Mouse (Mus musculus) heart, embryonic 13.5 days (tissue): ENCODE data around the gene Slc25a51. TPM values are rescaled to one million over a fixed set of nuclear protein-coding genes. Genes with fewer than 3 reads are reported as not detected.
A peak's percentile ranks its signal among the peaks of the same experiment; 100 is the strongest.

ENCODE experiments used
- ATAC-seq: fragments of 200-750 bp; cut with Nextera tagmentation; 2 replicates; pipeline ENCODE4 v1.8.0; 2017; ENCODE audit warnings: moderate TSS enrichment; ENCODE audit not compliant: insufficient number of reproducible peaks, low FRiP score, low TSS enrichment; ENCODE audit errors: extremely low read depth
- H3K27ac ChIP-seq: fragments of 300-500 bp; sonication (generic); replicated peaks from 2 replicates; pipeline ENCODE4 v1.5.1; 2015; ENCODE audit warnings: moderate library complexity, mild to moderate bottlenecking, inconsistent platforms
- H3K27me3 ChIP-seq: fragments of 300-500 bp; sonication (generic); replicated peaks from 2 replicates; pipeline ENCODE4 v1.6.1; 2015; ENCODE audit warnings: mild to moderate bottlenecking, inconsistent platforms
- H3K36me3 ChIP-seq: fragments of 300-500 bp; sonication (generic); 2 replicates; pipeline ENCODE4 v1.6.1; 2015; ENCODE audit warnings: mild to moderate bottlenecking, inconsistent platforms
- H3K4me1 ChIP-seq: fragments of 300-500 bp; sonication (generic); 2 replicates; pipeline ENCODE4 v1.6.1; 2015; ENCODE audit warnings: inconsistent platforms
- H3K4me2 ChIP-seq: fragments of 300-500 bp; sonication (generic); 2 replicates; pipeline ENCODE4 v1.6.1; 2015; ENCODE audit warnings: inconsistent platforms, mild to moderate bottlenecking, moderate library complexity
- H3K4me3 ChIP-seq: fragments of 300-500 bp; sonication (generic); 2 replicates; pipeline ENCODE4 v1.5.1; 2015; ENCODE audit warnings: moderate library complexity, mild to moderate bottlenecking, inconsistent platforms
- H3K9ac ChIP-seq: fragments of 300-500 bp; sonication (generic); 2 replicates; pipeline ENCODE4 v1.6.1; 2015; ENCODE audit warnings: inconsistent platforms, mild to moderate bottlenecking, moderate library complexity
- H3K9me3 ChIP-seq: fragments of 300-500 bp; sonication (generic); 2 replicates; pipeline ENCODE4 v1.6.1; 2016; ENCODE audit warnings: inconsistent platforms
- WGBS: fragments of 180-500 bp; shearing (Covaris S2); methylation state at CpG from one replicate; pipeline ENCODE4 v1.1.7; 2015; ENCODE audit warnings: mixed read lengths; 5-methylcytosine and 5-hydroxymethylcytosine counted together
- polyA plus RNA-seq: library from polyadenylated mRNA; unstranded; fragments of >200 nt; fragmentation: Nextera tagmentation; extraction: Ambion mirVana; gene quantifications from 2 replicates; pipeline ENCODE4 v1.2.1, GENCODE M21; 2015

The Slc25a51 gene
- polyA plus RNA-seq, 1 experiment from 2014 or later = 59.0 TPM

DNA sequence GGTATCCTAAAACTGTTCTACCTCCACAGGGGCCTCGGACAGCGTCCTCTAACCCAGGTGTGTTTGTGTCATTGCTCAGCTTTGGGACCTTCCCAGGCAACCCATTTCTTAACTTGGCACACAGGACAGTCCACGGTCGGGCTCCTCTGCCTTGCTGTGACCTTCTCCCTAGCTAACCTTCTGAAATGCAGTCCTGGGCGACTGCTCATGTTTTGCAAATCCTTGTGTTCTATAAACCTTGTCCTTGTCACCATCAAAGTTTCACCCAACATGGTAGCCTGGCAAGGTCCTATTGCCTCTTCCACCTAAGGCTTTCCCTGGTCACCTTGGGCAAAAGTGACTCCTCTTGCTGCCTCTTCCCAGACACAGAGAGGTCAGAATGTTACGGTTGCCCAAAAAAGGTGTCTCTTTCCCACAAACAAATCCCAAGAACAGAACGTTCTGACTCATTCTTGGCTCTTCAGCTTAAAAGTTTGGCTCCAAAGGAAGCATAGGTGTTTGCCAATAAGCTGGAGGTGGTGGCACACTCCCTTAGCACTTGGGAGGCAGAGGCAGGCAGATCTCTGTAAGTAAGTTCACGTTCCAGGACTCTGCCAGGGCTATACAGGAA is 2.7 kb upstream of the Slc25a51 start:
- Histone ChIP-seq H3K9ac (no peak overlapping the region), H3K36me3 (no peaks in the 10 kb centered on the region), H3K27ac (no peak overlapping the region), H3K9me3 (no peaks in the 10 kb centered on the region), H3K4me2 (no peak overlapping the region), H3K4me1 (peaks cover 22% of the 10 kb centered on the region), H3K4me3 (no peak overlapping the region), H3K27me3 (no peaks in the 10 kb centered on the region)
- WGBS = 79% methylated on average over 8 of the region's 8 CpGs
- ATAC-seq = no peak

GRCm38 (mm10) chr4:45409270-45409669 is 704 bp upstream of the Slc25a51 start:
- no peaks in the 10 kb centered on the region for H3K27me3 ChIP-seq
- H3K4me1 ChIP-seq = peaks cover 34% of the 10 kb centered on the region
- H3K4me3 ChIP-seq = peak overlapping the region; percentile 99
- H3K4me2 ChIP-seq = peak overlapping the region; percentile 94
- 3% methylated on average over 10 of the region's 10 CpGs for WGBS
- H3K27ac ChIP-seq = peak overlapping the region; percentile 93
- no peaks in the 10 kb centered on the region for H3K9me3 ChIP-seq
- H3K9ac ChIP-seq = peak overlapping the region; percentile 98
- ATAC-seq = peak; percentile 33; the same call in 1 of the 2 replicates
- peaks cover 4% of the 10 kb centered on the region for H3K36me3 ChIP-seq

DNA sequence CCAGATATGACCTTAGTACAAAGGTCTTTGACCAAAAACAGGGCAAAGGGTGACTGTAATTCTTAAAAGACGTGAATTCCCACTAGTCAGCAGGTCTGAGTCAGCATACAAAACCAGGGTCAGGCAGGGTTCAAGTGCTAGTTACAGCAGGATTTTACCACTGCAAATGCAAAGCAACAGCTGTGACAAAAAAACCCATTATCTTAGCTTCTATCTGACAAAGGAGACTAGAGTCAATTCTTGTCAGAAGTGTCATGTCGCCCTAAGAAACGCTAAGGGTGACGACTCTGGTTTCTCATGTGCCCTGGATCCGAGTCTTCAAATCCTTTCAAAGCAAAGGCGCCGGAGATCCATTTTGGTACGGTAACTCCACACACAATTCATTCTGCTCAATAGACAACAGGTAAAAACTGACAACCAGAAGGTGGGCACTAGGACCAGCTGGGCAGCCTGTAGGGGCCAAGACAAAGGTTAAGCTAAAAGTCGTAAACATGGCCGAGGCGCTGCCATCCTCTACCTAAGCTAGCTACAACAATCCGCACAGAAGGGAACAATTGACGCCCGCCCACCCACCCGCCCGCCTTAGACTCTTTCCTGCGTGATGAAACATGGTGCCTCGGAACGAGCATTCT is 747 bp downstream of the Slc25a51 start:
- 3% methylated on average over 19 of the region's 19 CpGs for WGBS
- H3K9ac ChIP-seq = peak overlapping the region; percentile 98
- no peak for ATAC-seq
- peaks cover 48% of the 10 kb centered on the region for H3K4me1 ChIP-seq
- peak overlapping the region; percentile 93 for H3K27ac ChIP-seq
- peaks cover 16% of the 10 kb centered on the region for H3K36me3 ChIP-seq
- peak overlapping the region; percentile 94 for H3K4me2 ChIP-seq
- H3K27me3 ChIP-seq = no peaks in the 10 kb centered on the region
- peak overlapping the region; percentile 99 for H3K4me3 ChIP-seq
- H3K9me3 ChIP-seq = no peaks in the 10 kb centered on the region

- Histone ChIP-seq H3K27ac (peak overlapping the region; percentile 93), H3K9ac (peak overlapping the region; percentile 98), H3K4me2 (peak overlapping the region; percentile 94), H3K27me3 (no peaks in the 10 kb centered on the region), H3K4me1 (peaks cover 55% of the 10 kb centered on the region), H3K9me3 (no peaks in the 10 kb centered on the region), H3K36me3 (peaks cover 22% of the 10 kb centered on the region), H3K4me3 (peak overlapping the region; percentile 99)
- 47% methylated on average over 5 of the region's 5 CpGs for WGBS
- no peak for ATAC-seq
Observed at GRCm38 (mm10) chr4:45407001-45407702, 1.4 kb downstream of the Slc25a51 start.

DNA sequence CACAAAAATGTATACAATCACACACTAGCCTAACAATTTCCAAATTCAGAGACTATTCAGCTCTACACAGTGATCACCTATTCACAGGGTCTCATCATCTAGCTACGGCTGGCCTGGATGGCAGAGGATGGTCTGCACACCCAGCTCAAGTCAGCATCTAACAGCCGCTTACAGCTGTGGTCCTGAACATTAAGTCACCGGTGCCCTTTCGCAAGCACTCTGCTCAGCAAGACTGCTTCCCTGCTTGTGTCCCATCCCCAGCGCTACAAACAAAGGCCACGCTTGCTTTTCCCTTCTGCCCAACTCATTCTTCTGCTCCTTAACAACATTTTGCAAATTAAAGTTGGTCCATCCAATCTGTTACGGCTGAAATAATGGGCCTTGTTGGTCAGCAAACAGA is 2.2 kb downstream of the Slc25a51 start:
- Histone ChIP-seq H3K4me1 (peaks cover 55% of the 10 kb centered on the region), H3K9me3 (no peaks in the 10 kb centered on the region), H3K36me3 (peaks cover 28% of the 10 kb centered on the region), H3K4me2 (peak overlapping the region; percentile 94), H3K27me3 (no peaks in the 10 kb centered on the region), H3K4me3 (peak overlapping the region; percentile 99), H3K27ac (no peak overlapping the region; the same call in 1 of the 2 replicates), H3K9ac (peak overlapping the region; percentile 98)
- ATAC-seq = no peak
- WGBS = 85% methylated on average over 7 of the region's 7 CpGs

GRCm38 (mm10) chr4:45405315-45405714 is 3.3 kb downstream of the Slc25a51 start:
- no peak for ATAC-seq
- Histone ChIP-seq H3K27ac (no peak overlapping the region), H3K4me2 (no peak overlapping the region), H3K36me3 (peaks cover 38% of the 10 kb centered on the region), H3K27me3 (no peaks in the 10 kb centered on the region), H3K9ac (peak overlapping the region; percentile 37; the same call in 1 of the 2 replicates), H3K4me1 (peaks cover 55% of the 10 kb centered on the region), H3K4me3 (no peak overlapping the region), H3K9me3 (no peaks in the 10 kb centered on the region)
- WGBS = 63% methylated on average over 7 of the region's 7 CpGs

- Histone ChIP-seq H3K4me1 (peaks cover 52% of the 10 kb centered on the region), H3K27ac (no peak overlapping the region), H3K27me3 (no peaks in the 10 kb centered on the region), H3K4me2 (no peak overlapping the region), H3K9me3 (no peaks in the 10 kb centered on the region), H3K9ac (no peak overlapping the region), H3K36me3 (peaks cover 50% of the 10 kb centered on the region), H3K4me3 (no peak overlapping the region)
- no peak for ATAC-seq
- 90% methylated on average over 7 of the region's 7 CpGs for WGBS
Observed at GRCm38 (mm10) chr4:45404086-45404485, 4.5 kb downstream of the Slc25a51 start.

- Histone ChIP-seq H3K27ac (peak overlapping the region; percentile 58), H3K4me2 (no peak overlapping the region), H3K27me3 (no peaks in the 10 kb centered on the region), H3K36me3 (peaks cover 56% of the 10 kb centered on the region), H3K9me3 (no peaks in the 10 kb centered on the region), H3K4me3 (no peak overlapping the region), H3K4me1 (peaks cover 54% of the 10 kb centered on the region), H3K9ac (no peak overlapping the region)
- 60% methylated on average over 7 of the region's 7 CpGs for WGBS
- ATAC-seq = no peak
Observed at GRCm38 (mm10) chr4:45403499-45403878, 5.1 kb downstream of the Slc25a51 start.

GRCm38 (mm10) chr4:45402878-45403498 is 5.6 kb downstream of the Slc25a51 start:
- Histone ChIP-seq H3K9me3 (no peaks in the 10 kb centered on the region), H3K36me3 (peaks cover 61% of the 10 kb centered on the region), H3K4me3 (no peak overlapping the region), H3K27ac (peak overlapping the region; percentile 58), H3K27me3 (no peaks in the 10 kb centered on the region), H3K4me1 (peaks cover 54% of the 10 kb centered on the region), H3K9ac (no peak overlapping the region), H3K4me2 (peak overlapping the region; percentile 22; the same call in 1 of the 2 replicates)
- ATAC-seq = peak; percentile 34; the same call in 1 of the 2 replicates
- 31% methylated on average over 7 of the region's 7 CpGs for WGBS

- Histone ChIP-seq H3K4me2 (peak overlapping the region; percentile 22; the same call in 1 of the 2 replicates), H3K9ac (no peak overlapping the region), H3K36me3 (peaks cover 68% of the 10 kb centered on the region), H3K4me3 (no peak overlapping the region), H3K27ac (peak overlapping the region; percentile 49; the same call in 1 of the 2 replicates), H3K27me3 (no peaks in the 10 kb centered on the region), H3K4me1 (peaks cover 48% of the 10 kb centered on the region), H3K9me3 (no peaks in the 10 kb centered on the region)
- ATAC-seq = no peak
- 86% methylated on average over 4 of the region's 4 CpGs for WGBS
Observed at GRCm38 (mm10) chr4:45402281-45402680, 6.3 kb downstream of the Slc25a51 start.
